Comparison of ENCODE assay signal across 8 mouse cellular contexts in genomic region chr1:34850343-34851136, GRCm38 (mm10). TPM values are rescaled to one million over a fixed set of nuclear protein-coding genes. Genes with fewer than 3 reads are reported as not detected.
DNase-seq lines count a peak whose midpoint lies in the region; ATAC-seq and TF ChIP-seq lines count a peak whose summit lies in the region.

No protein-coding gene starts in this region.

- DNase-seq in heart, postnatal 14 days, result no peak
- DNase-seq in ZHBTc4 (ENCODE audit: low read depth, low spot score), result peak; percentile 24
- no peak for DNase-seq in liver, embryonic 14.5 days (ENCODE audit: low read depth in 3 of 3, low spot score in 3 of 3)
- DNase-seq in frontal cortex, postnatal 10 days (ENCODE audit: low spot score in 2 of 2), result no peak
- DNase-seq in adrenal gland, postnatal 10 days, result no peak

- WGBS in heart, embryonic 13.5 days, result 49% methylated on average over 11 of the region's 11 CpGs
- WGBS in forebrain, embryonic 13.5 days, result 44% methylated on average over 11 of the region's 11 CpGs
- WGBS in liver, embryonic 14.5 days (ENCODE audit: insufficient replicate concordance), result 38% methylated on average over 10 of the region's 11 CpGs

- intact Hi-C loops in heart, postnatal 14 days (cut with DNase I), result no loop called here

- H3K36me3 ChIP-seq in heart, embryonic 13.5 days, result no peaks in the 10 kb centered on the region
- no peaks in the 10 kb centered on the region for H3K36me3 ChIP-seq in forebrain, embryonic 13.5 days (ENCODE audit: poor library complexity, severe bottlenecking)
- H3K36me3 ChIP-seq in liver, embryonic 14.5 days (replicated peaks; ENCODE audit: control insufficient read depth, insufficient read depth, low read depth), result no peaks in the 10 kb centered on the region

- peak overlapping the region; percentile 80 for H3K4me2 ChIP-seq in heart, embryonic 13.5 days
- H3K4me2 ChIP-seq in forebrain, embryonic 13.5 days, result peak overlapping the region; percentile 69
- peak overlapping the region; percentile 90 for H3K4me2 ChIP-seq in liver, embryonic 14.5 days (ENCODE audit: low read depth)

- H3K27me3 ChIP-seq in heart, embryonic 13.5 days (replicated peaks), result no peaks in the 10 kb centered on the region
- H3K27me3 ChIP-seq in forebrain, embryonic 13.5 days, result no peaks in the 10 kb centered on the region
- no peaks in the 10 kb centered on the region for H3K27me3 ChIP-seq in liver, embryonic 14.5 days (ENCODE audit: control insufficient read depth, insufficient read depth, low read length)

- H3K4me3 ChIP-seq in heart, embryonic 13.5 days, result peak overlapping the region; percentile 82
- H3K4me3 ChIP-seq in forebrain, embryonic 13.5 days, result peak overlapping the region; percentile 78
- peak overlapping the region; percentile 60 to 66 for H3K4me3 ChIP-seq in liver, embryonic 14.5 days (ENCODE audit: insufficient read depth in 1 of 2, low read depth in 2 of 2, low read length in 2 of 2)

- no peak for TF ChIP-seq CTCF in liver, embryonic 14.5 days (IDR thresholded peaks at IDR 0.05; ENCODE audit: low read depth)

- no peaks in the 10 kb centered on the region for H3K9me3 ChIP-seq in heart, embryonic 13.5 days
- no peaks in the 10 kb centered on the region for H3K9me3 ChIP-seq in forebrain, embryonic 13.5 days (replicated peaks)
- H3K9me3 ChIP-seq in liver, embryonic 14.5 days (ENCODE audit: control insufficient read depth, low read length), result no peaks in the 10 kb centered on the region

- ATAC-seq in heart, embryonic 13.5 days (ENCODE audit: extremely low read depth, insufficient number of reproducible peaks, low FRiP score, low TSS enrichment), result no peak
- ATAC-seq in forebrain, embryonic 13.5 days, result peak; percentile 77
- peak; percentile 59 for ATAC-seq in liver, embryonic 14.5 days (ENCODE audit: insufficient read depth)
- no peak for ATAC-seq in monocyte, adult 5-6 weeks (replicated peaks; ENCODE audit: insufficient number of reproducible peaks, low FRiP score, low TSS enrichment, poor library complexity, severe bottlenecking)

- peaks cover 32% of the 10 kb centered on the region for H3K4me1 ChIP-seq in heart, embryonic 13.5 days
- peaks cover 24% of the 10 kb centered on the region for H3K4me1 ChIP-seq in forebrain, embryonic 13.5 days
- H3K4me1 ChIP-seq in liver, embryonic 14.5 days (replicated peaks; ENCODE audit: control insufficient read depth in 2 of 2, insufficient read depth in 2 of 2, low read length in 1 of 2), result peaks cover 0 to 7% of the 10 kb centered on the region in 2 experiments; a peak in 2 of 4 replicates

- H3K9ac ChIP-seq in heart, embryonic 13.5 days, result peak overlapping the region; percentile 94
- H3K9ac ChIP-seq in forebrain, embryonic 13.5 days, result peak overlapping the region; percentile 91
- H3K9ac ChIP-seq in liver, embryonic 14.5 days (replicated peaks), result peak overlapping the region; percentile 83

- H3K27ac ChIP-seq in heart, embryonic 13.5 days (replicated peaks), result 0 out of 2 replicates have a peak overlapping the region, but pooled peaks have one; percentile 29
- H3K27ac ChIP-seq in forebrain, embryonic 13.5 days, result no peak overlapping the region
- no peak overlapping the region for H3K27ac ChIP-seq in liver, embryonic 14.5 days

- TF ChIP-seq EP300 in liver, embryonic 14.5 days (IDR thresholded peaks at IDR 0.05; ENCODE audit: low read depth), result no peak

RNA-seq across cellular contexts. Expression of gene Plekhb2, which starts 0.8 kb away (rescaled TPM):
- polyA plus RNA-seq in heart, embryonic 13.5 days (2015; fragmentation: Nextera tagmentation; extraction: Ambion mirVana), result 56.3 and 61.6 TPM in 2 replicates
- total RNA-seq in heart, postnatal 14 days (2021), result 10 to 100 TPM; 69.3 to 86.7 TPM
- polyA plus RNA-seq in forebrain, embryonic 13.5 days (2015; fragmentation: Nextera tagmentation; extraction: Ambion mirVana), result 53.1 and 61.6 TPM in 2 replicates
- polyA plus RNA-seq in liver, embryonic 14.5 days (2012; rRNA removed), result 2.9 and 4.0 TPM in 2 replicates
- 8.0 and 8.1 TPM in 2 replicates for polyA plus RNA-seq in liver, embryonic 14.5 days (2014; fragmentation: Nextera tagmentation; extraction: Ambion mirVana)
- total RNA-seq in monocyte, adult 5-6 weeks (2017), result 32.1 to 49.0 TPM (median 41.0 TPM) in 3 replicates
- 10 to 100 TPM; 79.0 to 92.5 TPM for total RNA-seq in adrenal gland, postnatal 10 days (2021)

RNA-seq across cellular contexts. Expression of gene Fam168b, which starts 7.7 kb away (rescaled TPM):
- polyA plus RNA-seq in heart, embryonic 13.5 days (2015; fragmentation: Nextera tagmentation; extraction: Ambion mirVana), result 43.7 and 44.2 TPM in 2 replicates
- total RNA-seq in heart, postnatal 14 days (2021), result 10 to 100 TPM; 53.8 to 58.1 TPM
- 126 and 137 TPM in 2 replicates for polyA plus RNA-seq in forebrain, embryonic 13.5 days (2015; fragmentation: Nextera tagmentation; extraction: Ambion mirVana)
- 19.8 and 22.9 TPM in 2 replicates for polyA plus RNA-seq in liver, embryonic 14.5 days (2012; rRNA removed)
- polyA plus RNA-seq in liver, embryonic 14.5 days (2014; fragmentation: Nextera tagmentation; extraction: Ambion mirVana), result 11.0 and 13.0 TPM in 2 replicates
- total RNA-seq in monocyte, adult 5-6 weeks (2017), result 101 to 121 TPM (median 108 TPM) in 3 replicates
- 100 to 1,000 TPM; 115 to 121 TPM for total RNA-seq in adrenal gland, postnatal 10 days (2021)

Comparison
In these comparisons a context has a peak if more than half of its experiments do, and no peak if none do; other contexts are left out.
1. ATAC-seq: peak in forebrain, embryonic 13.5 days (single experiment) and liver, embryonic 14.5 days (single experiment); none in heart, embryonic 13.5 days (single experiment) and monocyte, adult 5-6 weeks (single experiment).
2. Peak in every context shown above with its lines, with median percentiles within 50 percentile points of each other: H3K4me2 ChIP-seq, H3K4me3 ChIP-seq and H3K9ac ChIP-seq.